Mouse (Mus musculus) heart, embryonic 16.5 days (tissue): Measurements from ENCODE around the gene Col8a1. TPM values are rescaled to one million over a fixed set of nuclear protein-coding genes. Genes with fewer than 3 reads are reported as not detected.

ENCODE experiments used
- ATAC-seq: fragments of 200-750 bp; cut with Nextera tagmentation; replicated peaks from 2 replicates; pipeline ENCODE4 v1.8.0; 2017; ENCODE audit warnings: moderate number of reproducible peaks; ENCODE audit not compliant: insufficient read depth, low FRiP score; ENCODE audit errors: extremely low read depth
- H3K27ac ChIP-seq: fragments of 300-500 bp; sonication (generic); 2 replicates; pipeline ENCODE4 v1.5.1; 2014; ENCODE audit warnings: mild to moderate bottlenecking, low read length, control low read depth, moderate library complexity
- H3K27me3 ChIP-seq: fragments of 300-500 bp; sonication (generic); 2 replicates; pipeline ENCODE4 v1.6.1; 2014; ENCODE audit warnings: low read length, mixed read lengths; ENCODE audit not compliant: control insufficient read depth, insufficient read depth
- H3K36me3 ChIP-seq: fragments of 300-500 bp; sonication (generic); 2 replicates; pipeline ENCODE4 v1.6.1; 2014; ENCODE audit not compliant: control insufficient read depth, insufficient read depth
- H3K4me1 ChIP-seq: fragments of 300-500 bp; sonication (generic); 2 replicates; pipeline ENCODE4 v1.6.1; 2014; ENCODE audit warnings: low read length, mixed read lengths; ENCODE audit not compliant: control insufficient read depth, insufficient read depth
- H3K4me2 ChIP-seq: fragments of 300-500 bp; sonication (generic); 2 replicates; pipeline ENCODE4 v1.6.1; 2014; ENCODE audit warnings: low read depth, mild to moderate bottlenecking, control low read depth, low read length
- H3K4me3 ChIP-seq: fragments of 300-500 bp; sonication (generic); 2 replicates; pipeline ENCODE4 v1.5.1; 2014; ENCODE audit warnings: mild to moderate bottlenecking, control low read depth, low read length
- H3K9ac ChIP-seq: fragments of 300-500 bp; sonication (generic); 2 replicates; pipeline ENCODE4 v1.6.1; 2014; ENCODE audit warnings: low read length, control low read depth
- H3K9me3 ChIP-seq: fragments of 300-500 bp; sonication (generic); replicated peaks from 2 replicates; pipeline ENCODE4 v1.6.1; 2016; ENCODE audit warnings: low read length; ENCODE audit not compliant: control insufficient read depth
- WGBS: fragments of 180-500 bp; shearing (Covaris S2); extraction: QIAGEN DNeasy Blood & Tissue Kit; methylation state at CpG from one replicate; pipeline ENCODE4 v1.1.7; 2014; 5-methylcytosine and 5-hydroxymethylcytosine counted together
- polyA plus RNA-seq: library from polyadenylated mRNA; unstranded; fragments of >200 nt; fragmentation: Nextera tagmentation; extraction: Ambion mirVana; gene quantifications from 2 replicates; pipeline ENCODE4 v1.2.1, GENCODE M21; 2015

Gene Col8a1
- polyA plus RNA-seq, 1 experiment from 2014 or later, result 2.1 TPM

GRCm38 (mm10) chr16:57585201-57585600 is 169.3 kb downstream of the Col8a1 start:
- Histone ChIP-seq H3K4me2 (no peak overlapping the region), H3K4me3 (no peak overlapping the region), H3K27me3 (no peaks in the 10 kb centered on the region), H3K4me1 (peaks cover 2% of the 10 kb centered on the region; the same call in 1 of the 2 replicates), H3K9ac (no peak overlapping the region), H3K27ac (no peak overlapping the region; the same call in 1 of the 2 replicates), H3K36me3 (no peaks in the 10 kb centered on the region), H3K9me3 (no peaks in the 10 kb centered on the region)
- WGBS, result 33% methylated on average over 3 of the region's 3 CpGs
- ATAC-seq, result no peak

- no peak overlapping the region for H3K9ac ChIP-seq
- peak; percentile 31; the same call in 1 of the 2 replicates for ATAC-seq
- no peak overlapping the region for H3K4me3 ChIP-seq
- H3K4me2 ChIP-seq, result no peak overlapping the region
- WGBS, result 45% methylated on average over 2 of the region's 2 CpGs
- H3K36me3 ChIP-seq, result no peaks in the 10 kb centered on the region
- H3K9me3 ChIP-seq, result no peaks in the 10 kb centered on the region
- H3K4me1 ChIP-seq, result peaks cover 7% of the 10 kb centered on the region
- H3K27me3 ChIP-seq, result no peaks in the 10 kb centered on the region
- peak overlapping the region; percentile 58; the same call in 1 of the 2 replicates for H3K27ac ChIP-seq
Observed at GRCm38 (mm10) chr16:57582008-57582407, 172.5 kb downstream of the Col8a1 start.

GRCm38 (mm10) chr16:57580041-57580440 is 174.5 kb downstream of the Col8a1 start:
- H3K9me3 ChIP-seq, result no peaks in the 10 kb centered on the region
- H3K36me3 ChIP-seq, result no peaks in the 10 kb centered on the region
- H3K4me1 ChIP-seq, result peaks cover 6% of the 10 kb centered on the region
- peak overlapping the region; percentile 68 for H3K27ac ChIP-seq
- ATAC-seq, result peak; percentile 47; the same call in 1 of the 2 replicates
- no peak overlapping the region for H3K9ac ChIP-seq
- H3K27me3 ChIP-seq, result no peaks in the 10 kb centered on the region
- WGBS, result 44% methylated on average over 7 of the region's 7 CpGs
- H3K4me3 ChIP-seq, result no peak overlapping the region
- no peak overlapping the region for H3K4me2 ChIP-seq

DNA sequence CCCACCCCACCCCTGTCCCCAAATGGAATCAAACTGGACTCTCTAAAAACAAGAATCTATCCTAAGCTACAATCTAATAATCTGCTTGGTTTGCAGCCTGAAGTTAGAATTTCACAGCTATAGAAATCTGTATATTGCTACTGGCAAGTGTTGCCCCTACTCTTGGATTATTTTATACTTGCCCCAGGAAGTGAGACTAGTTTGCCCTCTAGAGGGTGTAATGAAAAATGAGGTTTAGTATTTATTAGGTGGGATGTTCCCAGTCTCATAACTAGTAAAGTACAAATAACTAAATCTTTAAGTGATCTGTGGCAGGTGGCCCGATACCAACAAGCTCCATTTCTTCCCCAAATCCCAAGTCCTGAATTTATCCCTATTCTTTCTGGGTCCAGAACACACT is 177.0 kb downstream of the Col8a1 start:
- Histone ChIP-seq H3K4me3 (no peak overlapping the region), H3K4me1 (peaks cover 6% of the 10 kb centered on the region), H3K27ac (no peak overlapping the region), H3K4me2 (no peak overlapping the region), H3K36me3 (no peaks in the 10 kb centered on the region), H3K27me3 (no peaks in the 10 kb centered on the region), H3K9me3 (no peaks in the 10 kb centered on the region), H3K9ac (no peak overlapping the region)
- no peak for ATAC-seq
- WGBS, result 92% methylated on average over 1 of the region's 1 CpGs

GRCm38 (mm10) chr16:57575764-57576388 is 178.7 kb downstream of the Col8a1 start:
- WGBS, result 97% methylated on average over 1 of the region's 1 CpGs
- no peak for ATAC-seq
- no peaks in the 10 kb centered on the region for H3K27me3 ChIP-seq
- H3K9ac ChIP-seq, result no peak overlapping the region
- no peak overlapping the region for H3K27ac ChIP-seq
- no peak overlapping the region for H3K4me2 ChIP-seq
- H3K4me1 ChIP-seq, result peaks cover 6% of the 10 kb centered on the region
- H3K36me3 ChIP-seq, result peaks cover 12% of the 10 kb centered on the region
- H3K9me3 ChIP-seq, result no peaks in the 10 kb centered on the region
- H3K4me3 ChIP-seq, result no peak overlapping the region

Other genes with a start within 250 kb of the Col8a1 start
- gene Cmss1, start 147.9 kb downstream of the Col8a1 start, polyA plus RNA-seq, result 38.6 and 39.5 TPM in 2 replicates